Mouse (Mus musculus): ENCODE measurements at regions not wholly inside any gene's neighbourhood (a gene's known extent, or its start where the extent isn't known, plus 50 kb on each side); places are given as distances from the start of the nearest gene placed in this dataset.

DNA sequence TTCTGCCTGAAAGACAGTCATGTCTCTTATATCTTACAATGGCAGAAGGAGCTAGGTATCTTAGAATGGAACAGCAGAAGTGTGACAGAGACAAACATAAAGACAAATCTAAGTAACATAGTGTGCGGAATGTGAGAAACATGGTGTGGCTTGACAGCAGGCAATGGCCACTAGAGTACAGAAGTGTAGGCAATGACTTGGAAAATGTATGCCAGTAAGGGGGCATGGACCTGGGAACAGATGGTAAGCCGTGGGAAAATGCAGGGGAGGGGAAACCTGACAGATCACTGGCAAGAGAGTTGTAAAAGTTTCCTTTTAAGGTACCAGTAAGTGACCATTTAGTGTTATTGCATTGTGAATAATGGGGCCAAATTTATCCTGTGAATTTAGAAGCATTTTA, 1238.0 kb upstream of the Slc7a12 start:
- DNase-seq (ENCODE audit: low spot score in 2 of 2), result peak in 1 of 2 experiments; percentile 68

DNA sequence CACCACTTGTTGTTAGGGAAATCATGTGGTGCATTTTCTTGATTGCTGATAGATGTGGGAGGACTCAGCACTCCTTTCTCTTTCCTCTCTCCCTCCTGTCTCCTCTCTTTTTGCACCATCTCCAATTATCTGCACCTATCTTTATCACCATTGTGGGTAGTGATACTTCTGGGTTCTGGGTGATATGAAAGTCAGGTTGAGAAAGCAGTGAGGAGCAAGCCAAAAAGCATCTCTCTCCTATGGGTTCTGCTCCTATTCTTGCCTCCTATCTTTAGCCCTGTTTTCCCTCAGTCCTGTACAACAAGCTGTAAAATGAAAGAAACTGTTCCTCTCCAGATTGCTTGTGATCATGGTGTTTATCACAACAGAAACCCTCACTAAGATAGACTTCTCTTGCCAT, 1233.0 kb upstream of the Slc7a12 start:
- peak in 1 of 2 experiments; percentile 17 for DNase-seq (ENCODE audit: low spot score in 2 of 2)

DNA sequence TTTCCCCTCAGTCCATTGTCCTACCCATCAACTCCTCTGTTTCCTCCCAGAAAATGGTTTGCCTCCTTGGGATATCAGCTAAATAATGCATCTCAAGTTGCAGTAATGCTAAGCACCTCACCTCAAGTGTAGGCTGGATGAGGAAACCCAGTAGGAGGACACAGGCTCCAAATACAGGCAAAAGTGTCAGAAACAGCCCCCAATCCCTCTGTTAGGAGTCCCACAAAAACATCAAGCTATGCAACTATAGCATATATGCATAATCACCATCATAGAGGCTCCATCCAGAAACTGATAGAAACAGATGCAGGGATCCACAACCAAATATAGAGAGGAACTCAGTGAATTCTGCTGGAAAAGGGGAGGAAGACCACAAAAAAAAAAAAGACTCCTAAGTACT, 1231.7 kb upstream of the Slc7a12 start:
- peak in 1 of 2 experiments; percentile 55 for DNase-seq (ENCODE audit: low spot score in 2 of 2)

DNA sequence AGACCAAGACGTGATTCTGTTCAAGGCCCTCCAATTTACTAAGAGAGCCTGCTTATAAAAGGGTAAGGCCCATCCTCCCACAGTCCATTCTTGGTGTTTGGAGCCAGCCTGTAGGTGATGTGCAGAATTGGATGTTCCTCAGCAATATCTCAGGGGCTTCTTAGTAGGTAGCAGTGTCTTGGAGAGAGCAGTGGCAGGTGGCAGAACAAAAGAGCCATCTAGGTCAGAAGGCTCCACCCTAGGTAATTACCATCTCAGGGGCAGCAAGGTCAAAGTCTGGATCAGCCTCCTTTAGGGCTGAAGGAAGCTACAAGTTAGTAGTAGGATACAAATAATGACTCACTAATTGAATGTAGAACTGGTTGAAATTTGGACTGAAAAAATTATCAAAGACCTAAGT, 1229.8 kb upstream of the Slc7a12 start:
- no peak for DNase-seq (ENCODE audit: low spot score in 2 of 2)

DNA sequence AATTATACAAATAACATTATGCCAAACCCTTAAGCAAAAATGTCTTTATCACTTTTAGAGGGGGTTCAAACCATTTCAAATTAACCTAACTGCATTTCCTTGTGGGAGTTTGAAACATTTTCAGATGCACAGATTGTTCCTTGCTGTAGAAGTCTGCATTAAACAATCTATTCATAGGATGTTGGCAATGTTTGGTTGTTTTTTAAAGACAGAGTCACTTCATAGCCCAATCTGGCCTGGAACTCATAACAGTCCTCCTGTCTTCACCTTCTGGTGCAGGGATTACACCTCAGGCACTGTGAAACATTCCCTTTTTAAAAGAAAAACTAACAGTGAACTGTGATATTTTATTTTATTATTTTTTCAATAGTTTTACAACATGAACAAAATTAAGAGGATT, 1226.4 kb upstream of the Slc7a12 start:
- DNase-seq (ENCODE audit: low spot score in 2 of 2), result peak in 1 of 2 experiments; percentile 18

All from left cerebral cortex, adult 8-10 months (tissue).